Mouse (Mus musculus): ENCODE results near the gene Gm4312.
"Not testable (repeated sequence)": the region's sequence is repeated elsewhere in the genome, so short reads cannot be mapped to it uniquely, and the experiment has no call there.

Gene Gm4312

GRCm38 (mm10) chr10:100382460-100382859, at the start of gene Gm4312:
Gene Gm4312, minus strand, starts transcription at chr10:100382560.
- not testable (repeated sequence) for DNase-seq (ENCODE audit: low read depth, low spot score)

- DNase-seq (ENCODE audit: low read depth, low spot score) = no peak
These were observed 45.2 kb upstream of the Gm4312 start for GRCm38 (mm10) chr10:100427592-100427991.

- no peak for DNase-seq (ENCODE audit: low read depth, low spot score)
These were observed 33.2 kb upstream of the Gm4312 start for GRCm38 (mm10) chr10:100415566-100415965.

- DNase-seq (ENCODE audit: low read depth, low spot score) = not testable (repeated sequence)
These were observed 19.9 kb upstream of the Gm4312 start for GRCm38 (mm10) chr10:100402301-100402700.

- not testable (repeated sequence) for DNase-seq (ENCODE audit: low read depth, low spot score)
These were observed 21.3 kb downstream of the Gm4312 start, which contains the start of gene Gm4307 for GRCm38 (mm10) chr10:100361038-100361437. Gene Gm4307, plus strand, starts transcription at chr10:100361338.

GRCm38 (mm10) chr10:100356841-100357240, 25.5 kb downstream of the Gm4312 start:
- not testable (repeated sequence) for DNase-seq (ENCODE audit: low read depth, low spot score)

GRCm38 (mm10) chr10:100350793-100351192, 31.6 kb downstream of the Gm4312 start, which contains the start of gene Gm4305:
Gene Gm4305, plus strand, starts transcription at chr10:100351093.
- DNase-seq (ENCODE audit: low read depth, low spot score) = not testable (repeated sequence)

GRCm38 (mm10) chr10:100345672-100346071, 36.7 kb downstream of the Gm4312 start, which contains the start of gene Gm4303:
Gene Gm4303, plus strand, starts transcription at chr10:100345972.
- not testable (repeated sequence) for DNase-seq (ENCODE audit: low read depth, low spot score)

GRCm38 (mm10) chr10:100340536-100340935, 41.8 kb downstream of the Gm4312 start, which contains the start of gene Gm4302:
Gene Gm4302, plus strand, starts transcription at chr10:100340836.
- DNase-seq (ENCODE audit: low read depth, low spot score) = not testable (repeated sequence)

- not testable (repeated sequence) for DNase-seq (ENCODE audit: low read depth, low spot score)
These were observed 47.0 kb downstream of the Gm4312 start, which contains the start of gene Gm4301 for GRCm38 (mm10) chr10:100335376-100335775. Gene Gm4301, plus strand, starts transcription at chr10:100335676.
